In genomic region chr8:11100310-11100709, GRCm38 (mm10) we compare ENCODE assay signal across 11 mouse cellular contexts.
"Had no signal": no experiment of that assay in that cellular context is flagged by ENCODE, and none has a peak within 500 bp of the region (broad histone marks: within the 10 kb centered on the region; RNA-seq: fewer than 3 reads in every experiment).

No protein-coding gene starts in this region.

- ATAC-seq: intestine, postnatal 0 days; liver, postnatal 0 days; midbrain, embryonic 13.5 days had no signal

- H3K9me3 ChIP-seq: liver, embryonic 13.5 days; midbrain, embryonic 13.5 days had no signal

- H3K36me3 ChIP-seq: liver, embryonic 13.5 days; midbrain, embryonic 13.5 days had no signal

- H3K4me3 ChIP-seq: liver, embryonic 13.5 days; midbrain, embryonic 13.5 days had no signal

- H3K27me3 ChIP-seq: midbrain, embryonic 13.5 days had no signal

- H3K27ac ChIP-seq: liver, embryonic 13.5 days; midbrain, embryonic 13.5 days; stomach, postnatal 0 days had no signal

- H3K4me2 ChIP-seq: liver, embryonic 13.5 days; midbrain, embryonic 13.5 days had no signal

- DNase-seq: kidney, adult 8-10 months; kidney, postnatal 25 days; layer of hippocampus, postnatal 36 days; liver; liver, embryonic 13.5 days; liver, postnatal 0 days; right cerebral cortex, adult 18-20 months; thymus, postnatal 4 days had no signal

- H3K9ac ChIP-seq: liver, embryonic 13.5 days; liver, postnatal 0 days; midbrain, embryonic 13.5 days had no signal
